Mouse (Mus musculus) embryonic facial prominence, embryonic 14.5 days (tissue): ENCODE results near the gene Bst1. TPM values are rescaled to one million over a fixed set of nuclear protein-coding genes. Genes with fewer than 3 reads are reported as not detected.

Experiments
- ATAC-seq: fragments of 200-750 bp; cut with Nextera tagmentation; 2 replicates; pipeline ENCODE4 v1.8.0; 2017; ENCODE audit warnings: low read depth, moderate number of reproducible peaks, moderate TSS enrichment
- DNase-seq: peaks from one replicate; pipeline ENCODE4 v3.0.0-alpha.2; 2015; ENCODE audit warnings: low spot score
- H3K27ac ChIP-seq: fragments of 300-500 bp; sonication (generic); replicated peaks from 2 replicates; pipeline ENCODE4 v1.5.1; 2014; ENCODE audit warnings: low read depth, mild to moderate bottlenecking, low read length, moderate library complexity
- H3K27me3 ChIP-seq: fragments of 300-500 bp; sonication (generic); replicated peaks from 2 replicates; pipeline ENCODE4 v1.6.1; 2014; ENCODE audit warnings: low read length; ENCODE audit not compliant: control insufficient read depth, insufficient read depth
- H3K36me3 ChIP-seq: fragments of 300-500 bp; sonication (generic); 2 replicates; pipeline ENCODE4 v1.6.1; 2014; ENCODE audit warnings: low read length, mixed read lengths; ENCODE audit not compliant: control insufficient read depth, insufficient read depth
- H3K4me1 ChIP-seq: fragments of 300-500 bp; sonication (generic); 2 replicates; pipeline ENCODE4 v1.6.1; 2014; ENCODE audit warnings: antibody characterized with exemption, low read length; ENCODE audit not compliant: control insufficient read depth, insufficient read depth
- H3K4me2 ChIP-seq: fragments of 300-500 bp; sonication (generic); 2 replicates; pipeline ENCODE4 v1.6.1; 2014; ENCODE audit warnings: low read depth, mild to moderate bottlenecking, low read length, moderate library complexity, mixed read lengths
- H3K4me3 ChIP-seq: fragments of 300-500 bp; sonication (generic); 2 replicates; pipeline ENCODE4 v1.5.1; 2014; ENCODE audit warnings: low read depth, mild to moderate bottlenecking, low read length
- H3K9ac ChIP-seq: fragments of 300-500 bp; sonication (generic); 2 replicates; pipeline ENCODE4 v1.6.1; 2014; ENCODE audit warnings: low read depth, mild to moderate bottlenecking, low read length, moderate library complexity, mixed read lengths
- H3K9me3 ChIP-seq: fragments of 300-500 bp; sonication (generic); 2 replicates; pipeline ENCODE4 v1.6.1; 2016; ENCODE audit warnings: low read length; ENCODE audit not compliant: control insufficient read depth
- WGBS: fragments of 180-500 bp; shearing (Covaris S2); extraction: QIAGEN DNeasy Blood & Tissue Kit; methylation state at CpG from one replicate; pipeline ENCODE4 v1.1.7; 2014; 5-methylcytosine and 5-hydroxymethylcytosine counted together
- polyA plus RNA-seq: library from polyadenylated mRNA; unstranded; fragments of >200 nt; fragmentation: Nextera tagmentation; extraction: Ambion mirVana; gene quantifications from 2 replicates; pipeline ENCODE4 v1.2.1, GENCODE M21; 2014

Gene Bst1
- polyA plus RNA-seq, 1 experiment from 2014 or later, result 0.47 TPM

DNA sequence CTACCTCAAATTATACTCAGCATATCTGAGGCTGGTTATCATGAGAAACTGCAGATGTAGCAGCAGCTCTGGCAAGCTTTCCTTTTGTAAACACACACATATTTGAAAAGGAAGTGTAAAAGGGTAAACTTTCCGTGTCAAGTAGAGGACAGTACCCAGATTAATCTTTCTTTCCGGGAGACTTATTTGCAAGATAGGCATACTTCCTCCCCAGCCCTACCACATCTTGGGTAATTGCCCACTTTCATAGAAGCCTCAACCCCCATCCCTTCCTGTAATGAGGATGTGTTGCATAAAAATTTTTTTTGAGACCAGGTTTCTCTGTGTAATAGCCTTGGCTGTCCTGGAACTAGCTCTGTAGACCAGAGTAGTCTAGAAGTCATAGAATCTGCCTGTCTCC is 37.1 kb downstream of the Bst1 start:
- DNase-seq, result peak; percentile 38
- no peaks in the 10 kb centered on the region for H3K36me3 ChIP-seq
- no peak overlapping the region for H3K27ac ChIP-seq
- 61% methylated on average over 2 of the region's 2 CpGs for WGBS
- H3K9ac ChIP-seq, result no peak overlapping the region
- no peaks in the 10 kb centered on the region for H3K27me3 ChIP-seq
- no peaks in the 10 kb centered on the region for H3K4me1 ChIP-seq
- no peak overlapping the region for H3K4me2 ChIP-seq
- H3K4me3 ChIP-seq, result no peak overlapping the region
- H3K9me3 ChIP-seq, result peaks cover 7% of the 10 kb centered on the region; the same call in 1 of the 2 replicates
- no peak for ATAC-seq

GRCm38 (mm10) chr5:43859663-43860062 is 41.0 kb downstream of the Bst1 start:
- 86% methylated on average over 8 of the region's 8 CpGs for WGBS
- Histone ChIP-seq H3K9me3 (peaks cover 7% of the 10 kb centered on the region; the same call in 1 of the 2 replicates), H3K27ac (no peak overlapping the region), H3K27me3 (no peaks in the 10 kb centered on the region), H3K4me3 (no peak overlapping the region), H3K36me3 (no peaks in the 10 kb centered on the region), H3K4me2 (no peak overlapping the region), H3K4me1 (no peaks in the 10 kb centered on the region), H3K9ac (no peak overlapping the region)
- DNase-seq, result no peak
- no peak for ATAC-seq

- 89% methylated on average over 5 of the region's 5 CpGs for WGBS
- ATAC-seq, result no peak; the same call in 1 of the 2 replicates
These were observed 41.4 kb downstream of the Bst1 start for GRCm38 (mm10) chr5:43860096-43860495.

GRCm38 (mm10) chr5:43860670-43861431 is 42.2 kb downstream of the Bst1 start:
- no peak for ATAC-seq
- Histone ChIP-seq H3K4me3 (no peak overlapping the region), H3K4me1 (no peaks in the 10 kb centered on the region), H3K9me3 (peaks cover 7% of the 10 kb centered on the region; the same call in 1 of the 2 replicates), H3K27ac (no peak overlapping the region), H3K27me3 (no peaks in the 10 kb centered on the region), H3K4me2 (no peak overlapping the region), H3K36me3 (no peaks in the 10 kb centered on the region), H3K9ac (no peak overlapping the region)
- DNase-seq, result no peak
- 70% methylated on average over 5 of the region's 5 CpGs for WGBS

More at GRCm38 (mm10) chr5:43860096-43860495, 41.4 kb downstream of the Bst1 start:
- H3K27ac ChIP-seq, result no peak overlapping the region
- H3K27me3 ChIP-seq, result no peaks in the 10 kb centered on the region
- no peaks in the 10 kb centered on the region for H3K4me1 ChIP-seq
- no peak overlapping the region for H3K9ac ChIP-seq
- peaks cover 7% of the 10 kb centered on the region; the same call in 1 of the 2 replicates for H3K9me3 ChIP-seq
- no peak overlapping the region for H3K4me3 ChIP-seq
- H3K4me2 ChIP-seq, result no peak overlapping the region
- H3K36me3 ChIP-seq, result no peaks in the 10 kb centered on the region
- DNase-seq, result no peak

DNA sequence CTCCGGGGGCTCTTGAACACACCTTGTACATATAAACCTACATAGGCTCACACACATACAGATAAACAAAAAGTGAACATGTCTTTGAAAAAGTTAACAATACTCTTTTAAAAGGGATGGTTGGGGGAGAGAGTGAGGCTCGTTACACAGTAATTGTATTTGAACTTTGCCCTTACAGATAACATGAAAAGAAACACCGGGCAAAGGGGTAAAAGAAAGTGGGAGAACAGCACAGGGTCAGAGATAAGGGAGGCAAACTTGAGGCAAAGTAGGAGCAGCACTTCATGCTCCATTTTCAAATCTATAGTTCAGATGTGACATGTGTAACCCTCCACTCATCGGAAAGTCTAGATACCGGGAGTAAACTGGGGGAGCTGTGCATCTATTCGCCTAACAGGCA is 45.0 kb downstream of the Bst1 start:
- no peak for ATAC-seq
- H3K27ac ChIP-seq, result no peak overlapping the region
- WGBS, result 73% methylated on average over 6 of the region's 6 CpGs

GRCm38 (mm10) chr5:43865316-43865715 is 46.6 kb downstream of the Bst1 start:
- Histone ChIP-seq H3K9ac (no peak overlapping the region), H3K9me3 (no peaks in the 10 kb centered on the region), H3K4me2 (no peak overlapping the region), H3K36me3 (no peaks in the 10 kb centered on the region), H3K27ac (no peak overlapping the region), H3K27me3 (no peaks in the 10 kb centered on the region), H3K4me1 (peaks cover 11% of the 10 kb centered on the region; the same call in 1 of the 2 replicates), H3K4me3 (no peak overlapping the region)
- DNase-seq (no peak), ATAC-seq (no peak)
- 77% methylated on average over 2 of the region's 2 CpGs for WGBS

More for the DNA sequence above, 45.0 kb downstream of the Bst1 start:
- Histone ChIP-seq H3K4me2 (no peak overlapping the region), H3K4me1 (no peaks in the 10 kb centered on the region), H3K27me3 (no peaks in the 10 kb centered on the region), H3K36me3 (no peaks in the 10 kb centered on the region), H3K9me3 (no peaks in the 10 kb centered on the region), H3K9ac (no peak overlapping the region), H3K4me3 (no peak overlapping the region)
- no peak for DNase-seq

DNA sequence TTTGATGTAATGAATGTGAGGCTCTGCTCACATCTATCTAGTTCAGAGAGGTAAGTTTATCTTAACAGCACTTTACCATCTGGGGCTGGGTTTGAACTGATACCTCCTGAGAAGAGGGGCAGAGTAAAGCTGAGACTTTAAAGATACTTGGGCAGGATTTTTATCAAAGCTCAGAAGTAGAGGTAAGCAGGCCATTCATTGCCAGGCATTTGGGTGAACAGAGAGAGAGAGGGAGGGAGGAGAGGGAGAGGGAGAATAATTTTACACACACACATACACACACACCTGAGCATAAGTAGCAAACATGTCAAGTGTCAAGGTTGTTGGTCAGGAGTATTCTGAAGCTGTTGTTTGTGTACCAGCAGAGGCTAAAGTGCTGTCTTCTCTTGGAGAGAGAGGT is 49.6 kb downstream of the Bst1 start, which contains the start of gene Cd38:
Cd38 (plus strand) TSS at position 301 of the 400 bp plus-strand sequence.
- no peak within 1 kb of the TSS; the same call in 1 of the 2 replicates for H3K27ac ChIP-seq
- H3K36me3 ChIP-seq, result no peaks in the 10 kb centered on the region
- H3K27me3 ChIP-seq, result no peaks in the 10 kb centered on the region
- ATAC-seq, result no peak
- H3K4me2 ChIP-seq, result peak within 1 kb of the TSS; percentile 72
- H3K4me1 ChIP-seq, result peaks cover 11% of the 10 kb centered on the region; the same call in 1 of the 2 replicates
- DNase-seq, result no peak
- peak within 1 kb of the TSS; percentile 61 for H3K9ac ChIP-seq
- no peaks in the 10 kb centered on the region for H3K9me3 ChIP-seq
- peak within 1 kb of the TSS; percentile 40 for H3K4me3 ChIP-seq

GRCm38 (mm10) chr5:43868711-43869600 is 50.3 kb downstream of the Bst1 start:
- 3% methylated on average over 27 of the region's 28 CpGs for WGBS
- Histone ChIP-seq H3K9me3 (no peaks in the 10 kb centered on the region), H3K9ac (peak overlapping the region; percentile 61), H3K4me1 (peaks cover 11% of the 10 kb centered on the region; the same call in 1 of the 2 replicates), H3K27ac (no peak overlapping the region; the same call in 1 of the 2 replicates), H3K36me3 (no peaks in the 10 kb centered on the region), H3K4me3 (peak overlapping the region; percentile 40), H3K27me3 (no peaks in the 10 kb centered on the region), H3K4me2 (peak overlapping the region; percentile 72)
- peak; percentile 38 for DNase-seq
- peak; percentile 60 for ATAC-seq
